Mouse (Mus musculus): ENCODE results near the gene Gm16181.

Gm16181 gene

GRCm38 (mm10) chr17:35251162-35251719, 30.6 kb downstream of the Gm16181 start:
- DNase-seq: no peak

GRCm38 (mm10) chr17:35251981-35252380, 31.3 kb downstream of the Gm16181 start:
- no peak for DNase-seq

GRCm38 (mm10) chr17:35252619-35253292, 32.1 kb downstream of the Gm16181 start:
- no peak for DNase-seq

- no peak for DNase-seq
Measured at GRCm38 (mm10) chr17:35253293-35254093, 32.9 kb downstream of the Gm16181 start.

- peak; percentile 70 for DNase-seq
Measured at GRCm38 (mm10) chr17:35254241-35255098, 33.8 kb downstream of the Gm16181 start.

- no peak for DNase-seq
Measured at GRCm38 (mm10) chr17:35255301-35255700, 34.7 kb downstream of the Gm16181 start.

- DNase-seq: no peak
Measured at GRCm38 (mm10) chr17:35255704-35256103, 35.1 kb downstream of the Gm16181 start.

GRCm38 (mm10) chr17:35257378-35257777, 36.7 kb downstream of the Gm16181 start:
- DNase-seq: no peak

- peak; percentile 95 for DNase-seq
Measured at GRCm38 (mm10) chr17:35257824-35258491, 37.3 kb downstream of the Gm16181 start.

- no peak for DNase-seq
Measured at GRCm38 (mm10) chr17:35258492-35259478, 38.2 kb downstream of the Gm16181 start.

- DNase-seq: no peak
Measured at GRCm38 (mm10) chr17:35259621-35260020, 39.0 kb downstream of the Gm16181 start.

- no peak for DNase-seq
Measured at GRCm38 (mm10) chr17:35261651-35262050, 41.0 kb downstream of the Gm16181 start.

- DNase-seq: peak; percentile 98
Measured at GRCm38 (mm10) chr17:35262664-35263522, 42.3 kb downstream of the Gm16181 start, which contains the start of gene H2-D1. H2-D1 (plus strand) TSS chr17:35262730.

GRCm38 (mm10) chr17:35263523-35263883, 42.9 kb downstream of the Gm16181 start:
- DNase-seq: no peak

- DNase-seq: no peak
Measured at GRCm38 (mm10) chr17:35267399-35268086, 46.9 kb downstream of the Gm16181 start.

- DNase-seq: peak; percentile 59
Measured at GRCm38 (mm10) chr17:35269653-35270347, 49.2 kb downstream of the Gm16181 start.

GRCm38 (mm10) chr17:35272249-35272648, 51.6 kb downstream of the Gm16181 start:
- no peak for DNase-seq

Measured in kidney, postnatal 14 days (tissue).